Mouse (Mus musculus): ENCODE results near the gene Tmem41b. TPM values are rescaled to one million over a fixed set of nuclear protein-coding genes. Genes with fewer than 3 reads are reported as not detected.
"Not testable (repeated sequence)": the region's sequence is repeated elsewhere in the genome, so short reads cannot be mapped to it uniquely, and the experiment has no call there.

Gene Tmem41b
- 10 to 100 TPM; 44.7 to 49.9 TPM for total RNA-seq (2021)
- long read RNA-seq, experiment 1, transcript Tmem41b-201 (7 exons, 3,840 nt), result major isoform, 24 of 35 reads
- long read RNA-seq, experiment 1, partial matches to known transcripts, result 2 of 35 reads
- long read RNA-seq, experiment 1, other reads (novel, unspliced or antisense), result 9 of 35 reads
- long read RNA-seq, experiment 2, transcript Tmem41b-201 (7 exons, 3,840 nt), result major isoform, 25 of 29 reads
- long read RNA-seq, experiment 2, partial matches to known transcripts, result 0 of 29 reads
- long read RNA-seq, experiment 2, other reads (novel, unspliced or antisense), result 4 of 29 reads

GRCm38 (mm10) chr7:109986775-109987174 lies at the start of gene Tmem41b:
Gene Tmem41b, minus strand, starts transcription at chr7:109986929.
- not testable (repeated sequence) for DNase-seq (ENCODE audit: extremely low spot score in 1 of 2, low spot score in 2 of 2)
- Histone ChIP-seq H3K27ac (peak within 1 kb of the TSS; percentile 87), H3K4me3 (peak within 1 kb of the TSS; percentile 57)
- intact Hi-C loops (cut with DNase I), result loop anchor here (1.0 to 2.0 kb wide), 2 partner anchors 32 to 74 kb away; partner anchors contain the start of genes Ipo7 and Zfp143
- peak; percentile 56 for TF ChIP-seq CTCF (IDR thresholded peaks at IDR 0.05)

DNA sequence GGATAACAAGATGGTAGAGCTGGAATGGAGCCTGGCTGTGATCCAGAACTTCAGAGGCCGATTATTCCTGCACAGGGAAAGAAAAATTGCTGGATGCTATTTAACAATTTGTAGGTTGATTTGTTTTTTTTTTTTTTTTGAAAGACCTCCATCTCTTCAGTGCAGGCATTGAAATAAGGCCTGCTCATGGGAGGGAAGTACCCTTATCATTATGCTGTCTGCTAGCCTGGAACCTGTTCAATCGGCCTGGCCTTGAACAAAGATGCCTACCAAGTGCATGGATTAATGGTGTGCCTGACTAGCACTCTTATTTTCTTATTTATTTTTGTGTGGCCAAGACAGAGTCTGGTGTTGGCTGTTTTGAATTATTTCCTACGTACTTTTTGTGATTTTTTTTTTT lies 43.6 kb upstream of the Tmem41b start:
- intact Hi-C loops (cut with DNase I), result no loop called here
- H3K4me3 ChIP-seq, result no peak overlapping the region

GRCm38 (mm10) chr7:110028826-110029225 lies 42.1 kb upstream of the Tmem41b start:
- intact Hi-C loops (cut with DNase I), result no loop called here
- Histone ChIP-seq H3K4me3 (no peak overlapping the region), H3K27ac (no peak overlapping the region)
- no peak for TF ChIP-seq CTCF (IDR thresholded peaks at IDR 0.05)
- DNase-seq (ENCODE audit: extremely low spot score in 1 of 2, low spot score in 2 of 2), result no peak

More for the DNA sequence above, 43.6 kb upstream of the Tmem41b start:
- TF ChIP-seq CTCF (IDR thresholded peaks at IDR 0.05), result no peak
- DNase-seq (ENCODE audit: extremely low spot score in 1 of 2, low spot score in 2 of 2), result no peak
- H3K27ac ChIP-seq, result no peak overlapping the region

GRCm38 (mm10) chr7:110026594-110026993 lies 39.9 kb upstream of the Tmem41b start:
- intact Hi-C loops (cut with DNase I), result no loop called here
- Histone ChIP-seq H3K4me3 (no peak overlapping the region), H3K27ac (no peak overlapping the region)
- no peak for TF ChIP-seq CTCF (IDR thresholded peaks at IDR 0.05)
- DNase-seq (ENCODE audit: extremely low spot score in 1 of 2, low spot score in 2 of 2), result no peak

DNA sequence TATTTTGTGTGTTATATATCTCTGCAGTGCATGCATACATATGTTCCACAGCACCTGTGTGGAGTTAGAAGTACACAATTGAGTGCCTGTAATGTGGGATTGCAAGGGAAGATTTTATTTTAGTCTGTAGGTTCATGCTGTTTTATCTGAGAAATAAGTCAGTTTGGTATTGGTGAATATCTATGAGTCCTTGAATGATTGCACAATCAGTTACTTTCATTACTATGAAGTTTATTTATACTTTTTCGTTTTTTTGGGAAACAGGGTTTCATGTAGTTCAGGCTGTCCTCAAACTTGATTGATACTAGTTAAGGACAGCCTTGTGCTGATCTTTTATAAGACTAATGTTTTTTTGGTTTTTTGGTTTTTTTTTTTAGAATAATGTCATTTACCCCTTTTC lies 36.8 kb upstream of the Tmem41b start:
- TF ChIP-seq CTCF (IDR thresholded peaks at IDR 0.05), result no peak
- Histone ChIP-seq H3K27ac (no peak overlapping the region), H3K4me3 (no peak overlapping the region)
- no peak for DNase-seq (ENCODE audit: extremely low spot score in 1 of 2, low spot score in 2 of 2)
- intact Hi-C loops (cut with DNase I), result no loop called here

GRCm38 (mm10) chr7:110018631-110019482 lies 32.1 kb upstream of the Tmem41b start:
- intact Hi-C loops (cut with DNase I), result loop anchor here (1.0 to 2.0 kb wide), 2 partner anchors 33 to 42 kb away; partner anchors contain the start of genes Tmem41b and Zfp143
- Histone ChIP-seq H3K4me3 (peak overlapping the region; percentile 93), H3K27ac (peak overlapping the region; percentile 86)
- no peak for TF ChIP-seq CTCF (IDR thresholded peaks at IDR 0.05)
- peak; percentile 28 to 30 for DNase-seq (ENCODE audit: extremely low spot score in 1 of 2, low spot score in 2 of 2)

GRCm38 (mm10) chr7:110018117-110018630 lies 31.4 kb upstream of the Tmem41b start, which contains the start of gene Ipo7:
Gene Ipo7, plus strand, starts transcription at chr7:110018274.
- Histone ChIP-seq H3K4me3 (peak within 1 kb of the TSS; percentile 93), H3K27ac (peak within 1 kb of the TSS; percentile 86)
- DNase-seq (ENCODE audit: extremely low spot score in 1 of 2, low spot score in 2 of 2), result peak; percentile 92 to 93
- intact Hi-C loops (cut with DNase I), result loop anchor here (1.0 to 2.0 kb wide), 2 partner anchors 32 to 43 kb away; partner anchors contain the start of genes Tmem41b and Zfp143
- no peak for TF ChIP-seq CTCF (IDR thresholded peaks at IDR 0.05)

DNA sequence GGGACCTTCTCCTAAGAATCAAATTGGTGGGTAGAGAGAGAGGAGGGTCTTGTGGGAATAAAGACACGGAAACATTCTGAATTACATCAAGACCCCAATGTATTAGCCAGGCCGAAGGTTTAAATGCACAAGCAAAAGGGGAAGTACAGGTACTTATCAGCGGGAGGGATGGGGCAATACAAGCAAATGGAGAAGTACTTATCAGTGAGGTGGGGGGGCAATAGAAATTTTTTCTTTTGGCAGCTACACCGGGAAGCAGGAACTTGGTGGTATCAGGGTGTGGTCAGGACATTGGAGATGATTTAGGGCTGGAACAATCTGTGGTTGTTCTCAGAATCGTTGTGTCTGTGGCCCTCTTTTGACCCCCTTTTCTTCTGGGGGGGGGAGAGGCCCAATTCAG lies 27.5 kb upstream of the Tmem41b start:
- no peak for DNase-seq (ENCODE audit: extremely low spot score in 1 of 2, low spot score in 2 of 2)
- no peak for TF ChIP-seq CTCF (IDR thresholded peaks at IDR 0.05)
- intact Hi-C loops (cut with DNase I), result no loop called here

DNA sequence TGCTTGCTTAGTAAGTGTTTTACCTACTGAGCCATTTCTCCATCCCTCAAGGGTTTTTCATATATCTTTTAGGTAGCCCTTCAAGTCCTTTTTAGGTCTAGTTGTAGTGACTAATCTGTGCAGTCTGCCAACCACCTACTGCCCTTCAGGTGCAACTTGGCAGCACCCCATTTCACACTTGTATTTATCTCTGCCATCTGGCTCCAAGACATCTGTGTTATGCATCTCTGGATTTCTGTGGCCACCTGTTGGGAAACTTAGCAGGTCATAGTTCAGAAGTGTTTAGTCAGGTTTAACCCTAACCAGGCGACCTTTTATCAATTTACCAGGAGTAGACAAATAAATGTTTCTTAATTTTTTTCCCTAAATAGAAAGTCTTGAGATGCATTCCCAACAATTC lies 24.7 kb upstream of the Tmem41b start:
- intact Hi-C loops (cut with DNase I), result no loop called here
- Histone ChIP-seq H3K27ac (no peak overlapping the region), H3K4me3 (no peak overlapping the region)
- no peak for TF ChIP-seq CTCF (IDR thresholded peaks at IDR 0.05)
- no peak for DNase-seq (ENCODE audit: extremely low spot score in 1 of 2, low spot score in 2 of 2)

More for the DNA sequence above, 27.5 kb upstream of the Tmem41b start:
- Histone ChIP-seq H3K4me3 (no peak overlapping the region), H3K27ac (no peak overlapping the region)

- Histone ChIP-seq H3K27ac (no peak overlapping the region), H3K4me3 (no peak overlapping the region)
- DNase-seq (ENCODE audit: extremely low spot score in 1 of 2, low spot score in 2 of 2), result no peak
- TF ChIP-seq CTCF (IDR thresholded peaks at IDR 0.05), result no peak
- intact Hi-C loops (cut with DNase I), result no loop called here
These were observed 22.4 kb upstream of the Tmem41b start for GRCm38 (mm10) chr7:110009084-110009483.

DNA sequence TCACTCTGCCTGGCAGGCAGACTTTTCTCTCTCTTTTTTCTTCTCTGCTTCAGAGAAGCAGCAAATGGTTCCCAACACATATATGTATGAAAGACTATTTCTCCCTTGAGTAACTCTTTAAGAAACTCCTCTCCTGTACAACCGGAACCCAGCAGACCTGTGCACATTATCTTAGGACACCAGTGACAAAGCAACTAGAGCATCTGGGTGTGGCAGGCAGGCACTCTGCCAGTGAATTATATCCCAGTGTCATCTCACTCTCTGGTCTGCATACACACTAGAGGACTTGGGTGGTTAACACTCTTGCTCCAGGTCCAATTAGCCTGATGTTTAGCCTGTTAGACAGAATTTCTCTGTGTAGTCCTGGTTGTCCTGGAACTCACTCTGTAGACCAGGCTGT lies 21.8 kb upstream of the Tmem41b start:
- Histone ChIP-seq H3K4me3 (no peak overlapping the region), H3K27ac (no peak overlapping the region)
- TF ChIP-seq CTCF (IDR thresholded peaks at IDR 0.05), result no peak

More for the DNA sequence above, 21.8 kb upstream of the Tmem41b start:
- intact Hi-C loops (cut with DNase I), result no loop called here
- no peak for DNase-seq (ENCODE audit: extremely low spot score in 1 of 2, low spot score in 2 of 2)

All from left cerebral cortex, adult 2 months (tissue).